Mouse (Mus musculus): Measurements from ENCODE around the gene Bcl2l13. TPM values are rescaled to one million over a fixed set of nuclear protein-coding genes. Genes with fewer than 3 reads are reported as not detected.
A peak's percentile ranks its signal among the peaks of the same experiment; 100 is the strongest.
"Not testable (repeated sequence)": the region's sequence is repeated elsewhere in the genome, so short reads cannot be mapped to it uniquely, and the experiment has no call there.

Bcl2l13 gene
- polyA plus RNA-seq, 1 experiment from 2014 or later: 25.3 TPM

DNA sequence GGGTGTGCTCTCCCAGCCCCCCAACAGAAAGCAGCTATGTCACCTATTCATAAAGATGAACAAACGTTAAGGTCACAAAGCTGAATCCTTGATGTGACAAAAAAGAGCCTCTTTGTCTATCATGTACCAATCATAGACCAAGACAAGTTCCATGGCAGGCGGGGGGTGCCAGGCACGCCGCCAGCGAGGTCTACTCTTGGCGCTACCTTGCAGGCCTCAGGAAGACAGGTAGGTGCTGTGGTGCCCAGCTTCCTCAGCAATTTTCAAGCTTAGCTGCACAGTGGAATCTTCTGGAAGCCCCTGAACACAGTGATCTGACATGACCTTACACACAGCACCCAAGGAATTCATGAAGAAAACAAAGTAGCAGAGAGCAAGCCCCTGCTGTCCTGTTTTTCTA lies 70.5 kb downstream of the Bcl2l13 start:
- no peak overlapping the region for H3K27ac ChIP-seq
- no peaks in the 10 kb centered on the region for H3K9me3 ChIP-seq
- H3K9ac ChIP-seq: no peak overlapping the region
- WGBS: 96% methylated on average over 6 of the region's 6 CpGs
- H3K4me1 ChIP-seq: no peaks in the 10 kb centered on the region
- no peak overlapping the region for H3K4me3 ChIP-seq
- no peaks in the 10 kb centered on the region for H3K36me3 ChIP-seq
- no peaks in the 10 kb centered on the region for H3K27me3 ChIP-seq
- no peak overlapping the region for H3K4me2 ChIP-seq
- ATAC-seq (ENCODE audit: insufficient number of reproducible peaks, low FRiP score, low TSS enrichment, low read depth): no peak

DNA sequence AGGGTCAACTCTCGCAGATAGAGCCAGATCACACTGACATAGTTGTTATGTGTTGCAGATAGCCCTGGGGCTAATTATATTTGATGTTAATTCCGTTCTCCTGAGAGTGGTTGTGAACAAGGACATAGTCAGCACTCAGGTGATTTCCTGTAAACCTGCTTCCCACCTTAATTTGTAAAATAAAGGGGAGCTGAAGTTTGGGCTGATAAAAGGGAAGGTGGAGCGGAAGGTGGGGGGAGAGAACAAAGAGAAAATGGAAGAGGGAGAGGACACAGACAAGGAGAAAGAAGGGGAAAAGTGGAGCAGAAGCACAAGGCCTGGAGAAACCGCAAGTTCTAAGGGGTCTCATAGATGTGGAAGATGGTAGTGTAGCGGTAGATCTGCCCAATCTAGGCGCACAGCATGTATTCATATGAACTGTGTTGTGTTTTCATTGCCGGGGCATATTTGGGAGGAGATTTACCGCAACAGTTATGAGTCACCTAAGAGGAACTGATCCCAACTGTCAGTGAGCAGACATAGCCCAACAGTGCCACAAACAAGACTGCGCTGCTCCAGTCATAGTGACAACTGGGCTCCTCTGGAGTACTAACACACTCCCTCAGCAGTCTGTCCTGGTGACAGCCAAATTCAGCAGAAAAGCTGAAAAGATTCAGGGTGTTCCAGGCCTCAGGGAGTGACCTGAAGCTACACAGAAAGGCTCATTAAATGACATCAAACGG lies 72.0 kb downstream of the Bcl2l13 start:
- H3K4me3 ChIP-seq; H3K9ac ChIP-seq; H3K27ac ChIP-seq; H3K27me3 ChIP-seq; H3K36me3 ChIP-seq; H3K4me1 ChIP-seq; ATAC-seq (ENCODE audit: insufficient number of reproducible peaks, low FRiP score, low TSS enrichment, low read depth); H3K4me2 ChIP-seq; H3K9me3 ChIP-seq: not testable (repeated sequence)
- 81% methylated on average over 10 of the region's 10 CpGs for WGBS

DNA sequence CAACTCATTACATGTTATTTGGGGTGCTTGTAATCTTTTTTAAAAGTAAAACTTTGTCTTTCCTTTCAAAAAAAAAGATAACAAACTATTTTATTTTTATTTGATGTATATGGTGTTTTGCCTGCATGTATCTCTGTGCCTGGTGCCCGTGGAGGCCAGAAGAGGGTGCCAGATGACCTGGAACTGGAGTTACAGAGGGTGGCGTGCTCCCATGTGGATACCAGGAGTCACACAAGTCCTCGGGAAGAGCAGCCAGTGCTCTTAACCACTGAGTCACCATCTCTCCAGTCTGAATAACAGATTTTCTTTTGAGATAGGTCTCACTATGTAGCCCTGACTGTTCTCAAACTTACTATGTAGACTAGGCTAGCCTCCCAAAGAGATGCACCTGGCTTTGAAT lies 73.5 kb downstream of the Bcl2l13 start:
- ATAC-seq (ENCODE audit: insufficient number of reproducible peaks, low FRiP score, low TSS enrichment, low read depth): no peak
- H3K36me3 ChIP-seq: no peaks in the 10 kb centered on the region
- no peak overlapping the region for H3K4me2 ChIP-seq
- no peak overlapping the region for H3K9ac ChIP-seq
- peaks cover 3% of the 10 kb centered on the region; the same call in 1 of the 2 replicates for H3K4me1 ChIP-seq
- H3K9me3 ChIP-seq: no peaks in the 10 kb centered on the region
- no peaks in the 10 kb centered on the region for H3K27me3 ChIP-seq
- WGBS: 83% methylated on average over 3 of the region's 3 CpGs
- H3K4me3 ChIP-seq: no peak overlapping the region
- H3K27ac ChIP-seq: no peak overlapping the region

DNA sequence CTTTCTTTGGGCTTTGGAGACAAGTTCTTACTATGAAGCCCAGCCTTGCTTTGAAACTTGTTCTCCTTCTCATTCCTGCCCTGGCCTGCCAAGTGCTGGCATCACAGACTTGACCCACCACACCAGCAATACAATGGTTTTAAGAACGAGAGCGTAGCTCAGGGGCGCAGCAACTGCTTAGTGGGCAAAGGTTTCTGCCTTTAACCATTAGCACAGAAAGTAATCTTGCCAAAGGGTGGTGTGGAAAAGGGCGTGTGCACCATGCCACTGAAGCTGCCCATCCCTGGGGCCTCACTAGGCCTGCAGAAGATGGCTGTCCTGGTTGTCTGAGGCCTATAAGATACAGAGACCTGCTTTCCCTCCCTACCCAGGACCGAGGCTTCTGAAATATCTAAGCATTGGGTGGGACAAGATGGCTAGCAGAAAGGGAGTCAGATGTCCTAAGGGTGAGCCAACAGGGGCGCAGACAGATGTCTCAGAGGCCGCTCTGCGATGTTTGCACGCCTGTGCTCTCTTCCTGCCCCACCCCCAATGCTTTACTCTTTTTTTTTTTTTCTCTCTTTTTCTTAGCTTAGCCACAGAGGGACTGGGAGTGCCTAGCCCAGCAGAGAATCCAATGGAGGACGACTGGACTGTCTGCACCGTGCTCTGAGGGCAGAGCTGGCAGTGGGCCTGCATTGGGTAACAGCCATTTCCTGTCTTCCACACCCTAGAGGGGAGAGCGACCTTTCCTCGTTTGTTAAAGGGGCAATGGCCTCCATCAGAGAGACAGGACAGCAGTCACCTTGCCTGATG lies 75.4 kb downstream of the Bcl2l13 start:
- WGBS: 71% methylated on average over 13 of the region's 13 CpGs
- Histone ChIP-seq H3K36me3 (no peaks in the 10 kb centered on the region), H3K27me3 (no peaks in the 10 kb centered on the region), H3K27ac (no peak overlapping the region), H3K4me3 (no peak overlapping the region), H3K4me2 (no peak overlapping the region), H3K9ac (no peak overlapping the region), H3K4me1 (peaks cover 14% of the 10 kb centered on the region; the same call in 1 of the 2 replicates), H3K9me3 (no peaks in the 10 kb centered on the region)
- no peak for ATAC-seq (ENCODE audit: insufficient number of reproducible peaks, low FRiP score, low TSS enrichment, low read depth)

DNA sequence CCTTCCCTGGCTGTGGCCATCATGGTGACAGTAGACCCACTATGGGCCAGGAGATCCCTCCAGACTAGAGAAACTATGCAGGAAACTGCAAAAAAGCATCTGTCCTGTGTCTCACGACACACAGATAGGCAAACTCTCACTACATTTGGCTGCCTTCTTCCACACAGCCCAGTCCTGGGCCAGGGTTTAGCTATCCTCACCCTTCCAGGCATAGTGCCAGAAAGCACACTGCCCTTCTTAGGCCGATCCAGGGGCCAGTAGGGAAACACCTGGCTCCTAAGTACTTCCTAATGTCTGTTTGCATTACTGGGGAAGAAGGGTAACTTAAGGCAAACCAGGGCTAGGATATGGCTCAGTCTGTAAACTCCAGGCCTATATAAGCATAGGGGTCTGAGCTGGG lies 76.9 kb downstream of the Bcl2l13 start:
- Histone ChIP-seq H3K9ac (no peak overlapping the region), H3K36me3 (no peaks in the 10 kb centered on the region), H3K27me3 (no peaks in the 10 kb centered on the region), H3K4me2 (no peak overlapping the region), H3K27ac (no peak overlapping the region), H3K4me1 (peaks cover 18% of the 10 kb centered on the region; the same call in 1 of the 2 replicates), H3K9me3 (no peaks in the 10 kb centered on the region), H3K4me3 (no peak overlapping the region)
- WGBS: 48% methylated on average over 2 of the region's 2 CpGs
- ATAC-seq (ENCODE audit: insufficient number of reproducible peaks, low FRiP score, low TSS enrichment, low read depth): no peak

DNA sequence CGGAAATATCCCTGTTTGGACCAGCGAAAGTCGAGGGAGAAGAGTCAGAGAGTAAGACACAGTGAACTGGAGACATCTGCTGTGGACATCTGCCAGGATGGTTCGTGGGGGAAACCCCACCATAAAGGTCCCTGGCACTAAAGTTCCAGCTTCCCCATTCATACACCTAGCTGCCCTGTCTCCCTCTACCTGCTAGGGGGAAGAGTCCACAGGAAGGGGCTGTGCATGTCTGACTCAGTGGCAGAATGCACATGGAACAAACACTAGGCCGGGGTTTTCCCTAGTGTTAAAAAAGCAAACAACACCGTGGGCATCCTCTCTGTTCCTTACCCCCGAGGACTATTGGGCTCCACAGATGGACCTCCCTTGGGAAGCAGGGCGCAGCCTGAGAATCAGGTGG lies 77.8 kb downstream of the Bcl2l13 start:
- no peaks in the 10 kb centered on the region for H3K9me3 ChIP-seq
- 87% methylated on average over 8 of the region's 8 CpGs for WGBS

DNA sequence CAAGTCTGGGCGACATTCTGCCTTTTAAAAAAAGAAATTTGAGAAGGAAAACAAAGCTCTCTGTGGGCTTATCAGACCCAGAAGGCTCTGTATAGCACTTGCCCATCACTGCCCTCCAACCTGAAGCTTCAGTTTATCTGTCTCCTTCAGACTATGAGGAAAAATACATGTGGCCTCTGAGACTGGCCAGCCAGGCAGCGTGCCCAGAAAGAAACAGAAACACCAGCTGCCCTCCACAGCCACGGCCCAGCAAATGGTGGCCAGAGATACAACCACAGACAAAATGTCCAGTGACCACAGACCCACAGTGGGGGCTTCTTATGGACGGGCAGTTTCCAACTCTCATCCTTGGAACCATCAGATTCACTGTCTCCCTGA lies 78.5 kb downstream of the Bcl2l13 start:
- Histone ChIP-seq H3K9me3 (no peaks in the 10 kb centered on the region), H3K9ac (no peak overlapping the region), H3K27ac (no peak overlapping the region), H3K4me2 (no peak overlapping the region), H3K4me3 (no peak overlapping the region), H3K4me1 (peaks cover 18% of the 10 kb centered on the region; the same call in 1 of the 2 replicates), H3K27me3 (no peaks in the 10 kb centered on the region), H3K36me3 (no peaks in the 10 kb centered on the region)
- WGBS: 85% methylated on average over 4 of the region's 4 CpGs
- ATAC-seq (ENCODE audit: insufficient number of reproducible peaks, low FRiP score, low TSS enrichment, low read depth): no peak

More for the DNA sequence above, 77.8 kb downstream of the Bcl2l13 start:
- H3K36me3 ChIP-seq: no peaks in the 10 kb centered on the region
- H3K4me1 ChIP-seq: peaks cover 18% of the 10 kb centered on the region; the same call in 1 of the 2 replicates
- no peak overlapping the region for H3K4me3 ChIP-seq
- no peaks in the 10 kb centered on the region for H3K27me3 ChIP-seq
- H3K4me2 ChIP-seq: no peak overlapping the region
- no peak for ATAC-seq (ENCODE audit: insufficient number of reproducible peaks, low FRiP score, low TSS enrichment, low read depth)
- H3K9ac ChIP-seq: no peak overlapping the region
- H3K27ac ChIP-seq: no peak overlapping the region

DNA sequence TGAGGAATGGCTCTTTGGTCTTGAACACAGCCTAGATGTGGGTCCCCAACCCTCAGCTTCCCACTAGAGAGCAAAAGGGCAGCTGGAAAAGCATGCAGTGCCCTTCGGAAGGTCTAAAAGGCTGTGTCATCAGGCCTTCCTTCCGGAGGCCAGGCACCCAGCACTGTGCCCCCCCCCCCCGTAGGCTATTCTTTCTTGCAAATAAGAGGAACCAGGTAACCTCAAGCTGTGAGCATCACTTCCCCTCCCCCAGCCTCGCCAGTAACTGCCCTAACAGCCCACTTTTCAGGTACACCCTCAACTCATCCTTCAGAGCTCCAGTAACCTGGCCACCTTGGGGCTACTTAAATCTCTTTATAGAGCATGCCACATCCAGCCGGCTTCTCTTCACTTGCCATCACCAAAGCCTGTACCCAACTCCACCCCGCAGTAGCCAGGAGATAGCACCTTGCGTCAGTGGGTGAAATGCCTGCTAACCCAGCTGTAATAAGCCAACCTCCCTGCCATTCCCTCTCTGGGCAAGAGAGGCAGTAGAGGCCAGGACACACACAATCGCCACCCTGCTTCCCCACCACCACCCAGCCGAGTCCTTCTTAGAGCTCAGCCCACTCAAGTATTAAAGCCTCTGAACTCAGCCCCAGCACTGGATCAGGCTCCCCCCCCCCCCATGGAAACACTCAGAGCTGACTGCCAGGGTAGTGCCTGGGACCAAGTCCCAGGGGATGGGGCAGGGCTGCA lies 79.1 kb downstream of the Bcl2l13 start:
- H3K27ac ChIP-seq: no peak overlapping the region
- H3K9me3 ChIP-seq: no peaks in the 10 kb centered on the region
- H3K4me3 ChIP-seq: no peak overlapping the region
- H3K9ac ChIP-seq: no peak overlapping the region
- no peak overlapping the region for H3K4me2 ChIP-seq
- H3K4me1 ChIP-seq: peaks cover 18% of the 10 kb centered on the region; the same call in 1 of the 2 replicates
- H3K36me3 ChIP-seq: no peaks in the 10 kb centered on the region
- 51% methylated on average over 9 of the region's 9 CpGs for WGBS
- no peaks in the 10 kb centered on the region for H3K27me3 ChIP-seq
- no peak for ATAC-seq (ENCODE audit: insufficient number of reproducible peaks, low FRiP score, low TSS enrichment, low read depth)

DNA sequence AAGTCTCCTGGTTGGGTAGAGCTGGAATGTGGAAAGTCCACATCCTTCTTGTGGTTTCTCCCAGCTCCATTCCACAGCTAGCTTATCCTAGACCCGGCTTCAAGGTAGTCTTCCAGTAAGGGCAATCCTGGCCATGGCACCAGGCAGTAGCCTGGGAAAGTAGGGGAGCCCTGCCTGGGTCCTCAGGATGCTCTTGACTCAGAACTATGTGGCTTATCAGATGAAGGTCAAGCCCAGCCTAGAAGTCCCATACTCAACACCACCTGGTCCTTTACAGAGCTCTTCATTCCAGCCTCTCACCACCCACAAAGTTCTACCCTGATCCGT lies 79.6 kb downstream of the Bcl2l13 start:
- Histone ChIP-seq H3K27me3 (no peaks in the 10 kb centered on the region), H3K9me3 (no peaks in the 10 kb centered on the region), H3K27ac (no peak overlapping the region), H3K4me2 (no peak overlapping the region), H3K4me3 (peak overlapping the region; percentile 63), H3K9ac (no peak overlapping the region), H3K4me1 (peaks cover 18% of the 10 kb centered on the region; the same call in 1 of the 2 replicates), H3K36me3 (no peaks in the 10 kb centered on the region)
- WGBS: 28% methylated on average over 2 of the region's 2 CpGs
- no peak for ATAC-seq (ENCODE audit: insufficient number of reproducible peaks, low FRiP score, low TSS enrichment, low read depth)

DNA sequence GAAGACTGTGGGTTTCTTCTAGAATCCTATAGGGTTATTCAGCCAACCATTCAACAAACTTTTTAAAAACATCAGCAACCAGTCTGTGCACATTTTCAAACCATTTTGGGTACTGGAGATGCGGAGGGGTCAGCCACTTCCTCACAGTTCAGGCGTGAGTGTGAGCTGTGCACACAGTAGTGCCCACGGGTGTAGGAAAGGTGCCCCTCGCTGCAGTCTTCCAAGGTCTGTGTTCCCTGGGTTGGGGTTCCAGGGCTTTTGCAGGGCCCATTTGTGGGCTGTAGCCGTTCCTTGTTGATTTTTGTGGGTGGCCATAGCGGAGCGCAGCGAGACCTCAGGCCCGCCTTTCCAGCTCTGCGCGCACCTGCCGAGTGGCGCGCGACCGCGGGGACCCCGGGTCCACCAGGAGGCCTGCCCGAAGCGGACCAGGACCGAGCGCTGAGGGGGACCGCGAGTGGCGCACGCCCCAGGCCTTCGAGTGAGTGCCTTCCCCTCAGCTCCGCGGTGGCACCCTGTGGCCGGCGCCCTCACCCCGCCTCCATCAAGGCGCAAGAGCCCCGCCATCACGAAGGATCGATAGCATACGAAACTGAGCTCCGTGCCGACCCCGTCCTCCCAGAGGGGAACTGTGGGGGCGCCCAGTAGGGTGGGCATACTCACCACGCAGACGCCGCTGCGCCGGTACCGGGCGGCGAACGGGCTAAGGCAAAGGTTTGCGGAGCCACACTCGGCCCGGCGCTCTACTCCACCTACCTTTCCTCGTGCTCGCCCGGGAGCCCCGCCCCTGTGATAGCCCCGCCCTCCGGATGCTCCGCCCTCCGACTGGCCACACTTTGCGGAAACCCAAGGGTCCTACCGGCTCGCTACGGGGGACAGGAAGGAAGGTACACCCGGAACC lies 80.3 kb downstream of the Bcl2l13 start, which contains the start of gene Bid:
TSS of gene Bid (minus strand) at position 780 of the 898 bp plus-strand sequence.
- Histone ChIP-seq H3K9ac (peak within 1 kb of the TSS; percentile 39), H3K27ac (no peak within 1 kb of the TSS), H3K36me3 (no peaks in the 10 kb centered on the region), H3K27me3 (no peaks in the 10 kb centered on the region), H3K9me3 (no peaks in the 10 kb centered on the region), H3K4me2 (peak within 1 kb of the TSS; percentile 95), H3K4me3 (peak within 1 kb of the TSS; percentile 63), H3K4me1 (peaks cover 18% of the 10 kb centered on the region; the same call in 1 of the 2 replicates)
- peak; percentile 80 for ATAC-seq (ENCODE audit: insufficient number of reproducible peaks, low FRiP score, low TSS enrichment, low read depth)
- 2% methylated on average over 67 of the region's 67 CpGs for WGBS

All from limb, embryonic 15.5 days (tissue).